Mouse (Mus musculus) ES-Bruce4 (cell line): ENCODE results near the gene Tgm3. TPM values are rescaled to one million over a fixed set of nuclear protein-coding genes. Genes with fewer than 3 reads are reported as not detected.

Source experiments
- H3K27ac ChIP-seq: 2 replicates; pipeline ENCODE4 v1.5.1; 2012; ENCODE audit warnings: low read length, inconsistent platforms; ENCODE audit not compliant: insufficient read depth
- H3K27me3 ChIP-seq: 2 replicates; pipeline ENCODE4 v1.6.1; 2012; ENCODE audit warnings: mild to moderate bottlenecking, low read length, inconsistent platforms; ENCODE audit not compliant: control insufficient read depth, poor library complexity, insufficient read depth, severe bottlenecking
- H3K36me3 ChIP-seq: 2 replicates; pipeline ENCODE4 v1.6.1; 2012; ENCODE audit warnings: inconsistent platforms, mild to moderate bottlenecking, low read length, moderate library complexity; ENCODE audit not compliant: control insufficient read depth, poor library complexity, insufficient read depth, severe bottlenecking
- H3K4me1 ChIP-seq: one replicate; pipeline ENCODE4 v1.8.1; 2011; ENCODE audit warnings: low read length; ENCODE audit not compliant: control insufficient read depth, insufficient read depth
- H3K4me3 ChIP-seq: 2 replicates; pipeline ENCODE4 v1.5.1; 2011; ENCODE audit warnings: low read depth, mild to moderate bottlenecking, low read length
- H3K9ac ChIP-seq: 2 replicates; pipeline ENCODE4 v1.6.1; 2012; ENCODE audit warnings: low read depth, mild to moderate bottlenecking, inconsistent platforms; ENCODE audit not compliant: poor library complexity, severe bottlenecking
- H3K9me3 ChIP-seq: replicated peaks from 2 replicates; pipeline ENCODE4 v1.6.1; 2012; ENCODE audit warnings: mild to moderate bottlenecking, low read length, inconsistent platforms; ENCODE audit not compliant: control insufficient read depth, poor library complexity, insufficient read depth, severe bottlenecking
- CTCF ChIP-seq: IDR thresholded peaks from one replicate; pipeline ENCODE4 v1.8.1; 2011; ENCODE audit warnings: low read depth, low read length
- EP300 ChIP-seq: IDR thresholded peaks from 2 replicates; pipeline ENCODE4 v1.6.1; 2011; ENCODE audit warnings: low read depth, low read length; ENCODE audit not compliant: insufficient read depth
- POLR2A ChIP-seq: IDR thresholded peaks from one replicate; pipeline ENCODE4 v1.8.1; 2011; ENCODE audit warnings: low read length; ENCODE audit not compliant: insufficient read depth
- polyA plus RNA-seq: library from polyadenylated mRNA; stranded (reverse); fragments of >200 nt; gene quantifications from 2 replicates; pipeline ENCODE4 v1.2.4, GENCODE M21; 2011; ENCODE audit warnings: low read depth; ENCODE audit not compliant: missing spikeins, insufficient read depth, insufficient read length

Tgm3 gene
- polyA plus RNA-seq, 1 experiment = 0.33 TPM

DNA sequence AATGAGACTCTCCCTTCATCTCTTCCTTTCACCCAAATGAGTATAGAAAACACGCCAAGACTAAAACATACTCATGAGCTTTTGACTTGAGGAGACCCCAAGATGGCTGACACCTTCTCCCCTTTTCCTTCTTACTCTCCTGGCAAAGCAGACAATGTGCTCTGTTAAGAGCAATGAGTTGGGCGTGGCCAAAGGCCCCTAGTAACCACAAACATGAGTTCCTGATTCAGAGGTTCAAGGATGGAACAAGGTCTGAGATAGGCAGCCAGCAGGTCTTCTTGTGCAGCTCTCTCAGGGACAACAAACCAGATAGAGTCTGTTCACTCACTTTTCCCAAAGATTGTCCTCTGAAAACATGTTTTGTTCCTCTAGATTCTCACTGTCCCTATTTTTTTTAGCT lies 5.9 kb downstream of the Tgm3 start:
- no peaks in the 10 kb centered on the region for H3K4me1 ChIP-seq
- H3K4me3 ChIP-seq = no peak overlapping the region
- H3K27me3 ChIP-seq = no peaks in the 10 kb centered on the region
- no peak overlapping the region for H3K9ac ChIP-seq
- no peaks in the 10 kb centered on the region for H3K36me3 ChIP-seq
- no peak for TF ChIP-seq EP300
- TF ChIP-seq CTCF = no peak
- TF ChIP-seq POLR2A = no peak
- H3K27ac ChIP-seq = no peak overlapping the region
- no peaks in the 10 kb centered on the region for H3K9me3 ChIP-seq

DNA sequence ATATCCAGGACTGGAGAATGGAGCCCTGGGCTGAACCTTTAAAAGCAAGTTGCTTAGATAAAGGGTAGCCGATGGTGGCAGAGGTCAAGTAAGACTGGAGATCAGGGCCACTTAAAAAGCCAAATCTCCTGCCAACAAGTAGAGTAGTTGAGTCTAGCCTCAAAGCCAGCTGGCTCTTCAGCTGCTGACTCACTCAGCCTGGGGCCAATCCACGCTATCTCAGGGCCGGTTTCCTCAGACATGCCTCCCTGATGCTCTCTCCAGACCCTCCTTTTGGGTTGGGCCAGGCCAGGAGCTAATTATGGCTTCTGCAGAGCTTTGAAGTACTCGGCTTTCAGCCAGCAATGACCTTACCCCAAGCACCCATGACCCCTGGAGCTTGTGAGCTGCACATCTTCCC lies 15.7 kb downstream of the Tgm3 start:
- no peaks in the 10 kb centered on the region for H3K27me3 ChIP-seq
- H3K36me3 ChIP-seq = no peaks in the 10 kb centered on the region
- H3K9ac ChIP-seq = no peak overlapping the region
- TF ChIP-seq EP300 (no peak), POLR2A (no peak), CTCF (no peak)
- H3K4me3 ChIP-seq = no peak overlapping the region
- no peaks in the 10 kb centered on the region for H3K9me3 ChIP-seq
- no peaks in the 10 kb centered on the region for H3K4me1 ChIP-seq
- no peak overlapping the region for H3K27ac ChIP-seq

DNA sequence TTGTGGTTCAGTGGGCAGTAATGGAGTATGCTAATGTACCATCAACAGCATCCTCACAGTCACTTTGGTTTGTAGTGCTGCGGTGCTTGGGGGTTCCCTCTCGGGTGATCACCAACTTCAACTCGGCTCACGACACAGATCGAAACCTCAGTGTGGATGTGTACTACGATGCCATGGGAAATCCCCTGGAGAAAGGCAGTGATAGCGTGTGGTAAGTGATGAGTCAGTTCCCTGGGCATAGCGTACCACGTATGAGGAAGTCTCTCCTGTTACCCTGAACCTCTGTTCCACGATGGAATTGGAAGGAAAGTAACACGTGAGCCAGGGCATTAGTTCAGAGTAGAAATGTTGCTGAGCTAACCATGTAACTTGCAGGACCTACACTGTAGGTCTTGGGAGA lies 17.7 kb downstream of the Tgm3 start:
- Histone ChIP-seq H3K27ac (no peak overlapping the region), H3K4me3 (no peak overlapping the region), H3K36me3 (no peaks in the 10 kb centered on the region), H3K27me3 (no peaks in the 10 kb centered on the region), H3K9ac (no peak overlapping the region), H3K4me1 (no peaks in the 10 kb centered on the region), H3K9me3 (no peaks in the 10 kb centered on the region)
- TF ChIP-seq EP300 = no peak
- no peak for TF ChIP-seq CTCF
- no peak for TF ChIP-seq POLR2A

DNA sequence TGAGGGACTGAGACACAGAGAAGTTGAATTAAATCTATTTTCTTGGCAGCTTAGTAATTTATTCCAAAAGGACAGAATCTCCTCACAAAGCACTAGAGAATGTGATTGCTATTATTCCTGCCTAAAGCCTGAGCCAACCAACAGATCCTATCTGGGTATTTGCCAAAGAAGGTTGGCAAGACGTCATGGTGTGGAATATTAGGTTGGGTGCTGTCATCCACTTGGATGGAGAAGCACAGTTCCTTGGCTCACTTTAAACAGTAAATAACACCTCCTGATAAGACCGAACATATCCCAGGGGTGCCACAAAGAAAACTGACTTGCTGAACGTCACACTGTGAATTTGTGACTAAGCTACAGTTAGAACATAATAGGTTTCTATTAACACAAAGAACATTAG lies 20.5 kb downstream of the Tgm3 start:
- no peak overlapping the region for H3K27ac ChIP-seq
- no peak overlapping the region for H3K4me3 ChIP-seq
- H3K27me3 ChIP-seq = no peaks in the 10 kb centered on the region
- TF ChIP-seq CTCF (no peak), POLR2A (no peak), EP300 (no peak)
- no peaks in the 10 kb centered on the region for H3K36me3 ChIP-seq
- no peaks in the 10 kb centered on the region for H3K9me3 ChIP-seq
- H3K9ac ChIP-seq = no peak overlapping the region
- no peaks in the 10 kb centered on the region for H3K4me1 ChIP-seq

DNA sequence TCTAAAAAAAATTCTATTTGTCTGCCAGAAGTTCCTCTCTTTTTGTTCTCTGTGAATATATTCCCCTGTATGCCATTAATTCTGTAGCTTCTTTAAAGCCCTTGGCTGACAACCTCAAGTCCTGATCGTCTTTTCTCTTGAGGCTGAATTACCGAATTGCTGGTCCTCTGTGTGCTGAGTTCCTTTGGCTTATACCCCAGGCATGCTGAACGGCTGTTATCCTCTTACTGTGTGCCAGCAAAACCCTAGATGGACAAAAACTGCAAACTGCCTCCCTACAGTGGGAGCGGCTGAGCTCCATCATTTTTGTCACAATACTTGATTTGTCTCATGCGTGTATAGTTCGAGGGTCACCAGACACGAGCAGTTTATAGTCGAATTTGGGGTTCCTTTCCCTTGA lies 24.7 kb downstream of the Tgm3 start:
- no peak overlapping the region for H3K9ac ChIP-seq

DNA sequence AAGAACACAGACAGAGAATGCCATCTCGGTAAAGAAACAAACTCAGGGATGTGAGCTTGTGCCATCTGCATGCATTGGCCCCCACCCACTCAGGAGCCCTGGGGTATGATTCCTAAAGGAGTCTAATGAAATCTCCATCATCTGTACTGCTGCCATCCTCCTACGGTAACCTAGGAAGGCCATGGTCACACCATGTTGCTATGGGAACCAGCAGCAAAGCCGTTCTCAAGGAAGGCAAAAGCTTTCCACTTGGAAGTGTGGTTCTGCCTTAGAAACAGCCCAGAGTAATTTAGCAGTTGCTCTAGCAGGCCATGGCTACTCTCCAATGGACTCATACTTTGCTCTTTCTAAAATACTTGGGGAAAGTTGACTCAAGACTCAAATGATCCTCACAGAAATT lies 26.8 kb downstream of the Tgm3 start:
- no peak for TF ChIP-seq POLR2A
- TF ChIP-seq EP300 = no peak
- TF ChIP-seq CTCF = no peak
- no peaks in the 10 kb centered on the region for H3K27me3 ChIP-seq
- H3K27ac ChIP-seq = no peak overlapping the region
- H3K36me3 ChIP-seq = no peaks in the 10 kb centered on the region
- H3K4me3 ChIP-seq = no peak overlapping the region
- H3K9ac ChIP-seq = no peak overlapping the region
- H3K9me3 ChIP-seq = no peaks in the 10 kb centered on the region
- no peaks in the 10 kb centered on the region for H3K4me1 ChIP-seq

More for the DNA sequence above, 24.7 kb downstream of the Tgm3 start:
- no peaks in the 10 kb centered on the region for H3K4me1 ChIP-seq
- H3K36me3 ChIP-seq = no peaks in the 10 kb centered on the region
- H3K27me3 ChIP-seq = no peaks in the 10 kb centered on the region
- TF ChIP-seq POLR2A (no peak), EP300 (no peak), CTCF (no peak)
- no peak overlapping the region for H3K27ac ChIP-seq
- no peak overlapping the region for H3K4me3 ChIP-seq
- H3K9me3 ChIP-seq = no peaks in the 10 kb centered on the region
